Mouse (Mus musculus) telencephalon, adult 2 months (tissue): ENCODE measurements around the gene Sval2.

Experiments
- DNase-seq: peaks from one replicate; pipeline ENCODE4 v3.0.0-alpha.2; 2011; ENCODE audit warnings: low read depth, low spot score

Gene Sval2

DNA sequence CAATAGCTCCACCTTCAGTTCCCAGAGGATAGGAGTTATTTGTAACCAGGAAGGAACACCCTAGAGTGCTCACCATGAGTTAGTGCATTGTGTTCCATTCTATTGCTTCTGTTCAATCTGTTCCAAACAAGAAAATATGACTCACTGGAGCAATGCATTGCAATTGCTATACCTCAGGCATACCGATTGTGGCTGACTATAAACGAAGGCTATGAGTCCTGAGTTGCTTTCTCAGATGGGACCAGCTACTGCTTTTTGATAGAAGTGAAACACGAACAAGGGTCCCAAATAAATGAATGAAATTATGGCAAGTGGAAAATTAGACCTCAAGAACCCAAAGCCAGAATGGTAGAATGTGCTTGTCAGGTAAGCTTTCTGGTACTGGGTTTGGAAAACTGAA lies at the start of gene Sval2:
Sval2 (plus strand) TSS at position 301 of the 400 bp plus-strand sequence.
- no peak for DNase-seq

- no peak for DNase-seq
These were observed 28.7 kb upstream of the Sval2 start for GRCm38 (mm10) chr6:41824086-41824485.

DNA sequence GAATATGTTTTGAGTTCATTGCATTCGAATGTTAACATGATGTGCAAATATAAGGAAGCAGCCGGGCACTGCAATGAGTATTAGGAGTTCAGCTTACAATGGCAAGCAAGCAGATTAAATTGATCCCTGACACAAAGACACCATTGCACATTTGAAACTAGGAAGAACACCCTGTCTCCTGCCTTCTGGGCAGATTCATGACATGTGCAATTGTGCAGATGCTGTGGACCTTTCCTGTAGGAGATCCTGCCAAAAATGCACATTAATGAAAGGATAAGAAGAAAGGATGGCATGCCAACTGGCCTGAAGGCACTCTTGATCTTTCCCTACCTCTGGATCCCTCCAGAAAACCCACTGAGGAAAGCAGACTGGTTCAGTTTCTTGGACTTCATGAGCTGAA lies 23.3 kb upstream of the Sval2 start:
- DNase-seq: no peak

DNA sequence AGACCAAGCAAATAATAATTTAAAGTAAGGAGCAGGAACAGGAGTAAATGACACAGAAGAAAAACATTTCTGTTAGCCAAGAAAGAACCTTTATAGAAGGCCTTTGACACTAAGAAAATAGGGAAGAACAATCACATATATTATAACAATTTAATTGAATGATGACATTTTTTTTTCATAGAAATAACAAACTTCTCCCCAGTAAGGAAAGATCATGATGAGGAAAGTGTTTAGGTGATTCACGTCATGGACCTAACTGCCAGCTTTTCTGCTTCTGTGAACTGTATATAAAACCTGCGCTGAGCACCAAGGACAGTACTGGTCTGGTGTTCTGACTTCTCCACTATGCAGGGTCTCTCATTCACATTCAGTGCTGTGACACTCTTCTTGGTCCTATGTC lies 5.6 kb upstream of the Sval2 start, which contains the start of gene Pip:
Pip (plus strand) TSS at position 301 of the 400 bp plus-strand sequence.
- no peak for DNase-seq

DNA sequence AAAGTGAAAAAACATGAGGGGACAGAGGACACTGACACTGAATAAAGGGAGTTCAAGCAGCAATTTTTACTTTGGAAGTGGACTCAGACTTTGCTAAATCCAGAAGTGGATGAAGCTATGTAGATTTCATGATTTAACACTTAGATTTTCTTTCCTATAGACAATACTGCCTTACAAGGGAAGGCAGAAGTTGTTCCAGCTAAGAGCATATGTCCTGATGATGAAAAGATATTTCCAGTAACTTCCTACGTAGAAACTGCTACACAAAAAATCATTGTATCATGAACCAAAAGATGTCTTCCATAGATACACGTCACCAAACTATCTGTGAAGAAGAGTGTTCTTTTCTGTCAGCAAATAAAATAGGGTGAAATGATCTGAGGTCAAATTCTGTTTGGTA lies 11.2 kb downstream of the Sval2 start:
- DNase-seq: peak; percentile 26

DNA sequence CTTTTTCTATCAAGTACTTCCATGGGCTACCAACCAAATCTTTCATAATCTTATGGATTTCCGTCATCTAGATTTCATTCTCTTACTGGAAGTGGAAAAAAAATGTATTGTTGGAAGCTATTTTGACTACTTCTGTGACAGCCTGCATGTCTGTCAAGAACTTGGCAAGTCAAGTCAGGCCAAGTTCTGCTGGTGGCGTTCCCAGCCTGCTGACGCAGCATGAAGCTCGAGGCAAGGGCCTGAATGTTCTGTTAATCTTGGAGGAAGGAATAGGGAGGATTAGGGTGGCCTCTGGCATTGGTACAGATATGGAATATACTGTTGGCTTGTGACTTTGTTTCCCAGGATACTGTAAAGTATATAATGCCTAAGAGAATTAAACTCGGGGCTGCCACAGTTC lies 58.8 kb downstream of the Sval2 start:
- DNase-seq: no peak
